Mouse (Mus musculus): ENCODE measurements around the gene Cpd.

The Cpd gene

DNA sequence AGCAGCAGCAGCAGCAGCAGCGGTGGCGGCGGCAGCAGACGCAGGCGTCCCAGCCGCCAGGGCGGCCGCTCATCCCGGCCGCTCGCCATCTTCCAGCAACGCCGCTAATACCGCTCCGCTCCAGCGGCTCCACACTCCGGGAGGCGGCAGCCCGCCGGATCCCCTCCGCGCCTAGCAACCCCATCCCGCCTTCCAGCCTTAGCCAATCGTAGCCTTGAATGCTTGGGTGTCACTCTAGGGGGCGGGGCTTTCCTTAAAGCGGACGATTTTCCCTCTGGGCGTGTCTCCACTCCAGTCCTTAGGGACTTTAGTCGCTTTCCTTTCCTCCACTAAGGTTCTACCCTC lies at the start of gene Cpd:
TSS of gene Cpd (minus strand) at position 141 of the 345 bp plus-strand sequence.
- peak; percentile 95 for DNase-seq

DNA sequence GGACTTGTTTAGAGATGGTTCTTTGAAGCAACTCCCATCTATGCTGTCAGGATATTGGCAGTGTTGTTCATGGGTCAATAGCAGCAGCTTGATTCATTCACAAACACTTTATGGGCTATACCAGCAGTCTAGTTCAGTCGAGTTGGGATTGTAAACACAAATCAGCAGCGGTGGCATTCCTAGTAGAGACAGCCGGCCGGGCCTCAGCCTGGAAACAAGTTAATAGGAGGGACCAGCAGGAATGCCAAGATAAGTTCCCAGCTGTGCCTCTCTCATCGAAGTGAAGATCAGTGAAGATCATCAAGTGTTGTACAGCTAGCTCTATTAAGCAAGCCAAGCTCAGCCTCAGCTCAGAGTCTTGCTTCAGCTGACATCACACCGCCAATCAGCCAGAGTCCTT lies 49.5 kb upstream of the Cpd start:
- no peak for DNase-seq

DNA sequence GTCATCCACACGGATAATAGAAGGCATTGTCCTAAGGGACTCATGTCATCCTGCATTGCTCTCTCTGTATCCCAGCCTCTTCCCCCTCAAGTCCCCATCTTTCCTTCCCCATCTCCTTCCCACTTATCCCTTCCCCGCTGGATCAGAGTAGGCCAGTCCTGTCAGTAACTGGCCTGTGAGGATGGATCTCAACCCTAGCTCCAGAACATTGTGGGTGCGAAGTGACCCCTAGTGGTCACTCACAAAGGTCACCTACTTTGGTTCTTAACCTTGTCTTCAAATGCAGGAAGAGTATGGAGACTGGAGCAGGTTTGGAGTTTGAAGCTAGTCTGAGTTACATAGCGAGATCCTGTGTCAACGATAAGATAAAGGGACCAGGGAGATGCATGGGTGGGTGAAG lies 47.4 kb upstream of the Cpd start:
- peak; percentile 55 for DNase-seq

DNA sequence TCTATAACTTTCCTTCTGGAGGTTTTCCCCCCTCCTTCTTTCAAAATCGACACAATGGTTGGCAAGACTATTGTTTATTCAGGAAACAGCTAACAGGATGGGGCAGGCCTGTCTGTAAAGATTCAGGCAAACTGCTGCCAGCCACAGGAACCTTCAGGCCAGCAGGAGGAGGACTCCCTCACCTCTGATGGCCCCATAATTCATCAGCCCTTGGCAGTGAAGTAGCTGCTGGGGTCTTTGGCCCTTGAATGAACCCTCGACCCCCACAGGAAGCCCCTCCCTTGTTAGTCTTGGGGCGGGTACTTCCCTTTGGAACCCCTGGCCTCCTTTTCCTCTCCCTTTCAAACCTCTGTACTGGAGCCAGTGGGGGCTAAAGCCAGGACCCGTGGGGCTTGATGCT lies 46.8 kb upstream of the Cpd start:
- peak; percentile 15 for DNase-seq

- no peak for DNase-seq
Measured at GRCm38 (mm10) chr11:76892972-76893371, 46.2 kb upstream of the Cpd start.

DNA sequence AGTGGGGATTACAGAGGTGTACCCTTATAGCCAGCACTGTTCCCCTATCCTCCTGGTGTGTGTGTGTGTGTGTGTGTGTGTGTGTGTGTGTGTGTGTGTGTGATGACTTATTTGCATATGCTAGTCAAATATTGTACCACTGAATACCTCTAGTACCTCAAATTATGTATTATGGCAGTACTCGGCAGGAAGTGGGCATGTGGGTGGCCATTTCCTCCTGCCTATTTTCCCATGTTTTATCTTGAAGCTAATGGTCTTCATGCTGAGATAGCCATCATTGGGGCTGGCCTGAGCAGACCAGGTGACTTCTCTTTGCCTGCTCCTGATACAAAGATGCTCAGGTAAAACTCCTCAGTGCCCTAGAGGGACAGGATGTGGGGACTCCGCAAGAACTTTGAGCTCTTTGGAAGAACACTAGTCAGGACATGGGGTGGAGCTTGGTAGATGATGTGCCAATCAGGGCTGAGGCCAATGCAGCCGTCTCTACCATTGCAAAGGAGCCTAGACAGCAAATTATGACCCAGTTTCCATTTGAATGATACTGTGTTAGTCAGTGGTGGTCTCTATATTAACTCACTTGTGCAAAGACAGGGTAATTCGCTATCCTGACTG lies 45.0 kb upstream of the Cpd start:
- no peak for DNase-seq

GRCm38 (mm10) chr11:76891171-76891570 lies 44.4 kb upstream of the Cpd start:
- DNase-seq: no peak

DNA sequence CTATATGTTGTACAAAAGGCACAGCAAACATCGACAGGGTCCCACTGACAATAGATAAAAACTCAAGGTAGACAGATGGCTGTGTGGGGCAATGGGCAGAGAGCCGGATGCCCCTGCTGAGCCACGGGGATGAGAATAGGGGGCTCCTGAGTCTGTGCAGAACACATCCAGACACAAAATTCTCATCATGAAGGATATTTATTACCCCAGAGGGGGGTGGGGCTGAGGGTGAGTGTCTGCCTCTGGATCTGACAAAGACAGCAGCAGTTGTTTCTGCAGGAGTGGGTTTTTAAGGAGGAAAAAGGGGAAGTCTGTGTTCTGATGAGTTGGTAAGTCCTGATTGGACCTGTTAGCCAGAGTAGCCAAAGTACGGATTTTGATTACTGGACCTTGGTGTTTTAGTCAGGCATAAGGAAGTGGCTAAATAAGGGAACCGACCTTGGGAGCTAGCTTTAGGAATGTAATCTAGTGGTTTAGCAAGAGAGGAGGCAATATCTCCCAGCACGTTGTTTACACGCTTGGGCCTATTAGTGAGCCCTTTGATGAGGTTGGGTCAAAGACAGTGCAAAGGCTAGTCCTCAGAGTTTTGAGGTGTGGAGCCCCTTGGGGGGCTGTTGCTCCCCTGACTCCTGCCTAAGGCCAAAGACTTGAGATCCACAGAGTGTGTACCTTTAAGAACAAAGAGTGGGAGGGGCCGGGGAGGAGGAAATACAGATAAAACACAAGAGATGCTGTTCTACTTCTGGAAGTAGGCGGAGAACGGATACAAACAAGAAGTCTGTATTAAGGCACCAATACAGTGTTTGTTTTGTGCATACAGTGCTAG lies 42.7 kb upstream of the Cpd start:
- DNase-seq: peak; percentile 18

GRCm38 (mm10) chr11:76884451-76884850 lies 37.6 kb upstream of the Cpd start:
- DNase-seq: no peak

DNA sequence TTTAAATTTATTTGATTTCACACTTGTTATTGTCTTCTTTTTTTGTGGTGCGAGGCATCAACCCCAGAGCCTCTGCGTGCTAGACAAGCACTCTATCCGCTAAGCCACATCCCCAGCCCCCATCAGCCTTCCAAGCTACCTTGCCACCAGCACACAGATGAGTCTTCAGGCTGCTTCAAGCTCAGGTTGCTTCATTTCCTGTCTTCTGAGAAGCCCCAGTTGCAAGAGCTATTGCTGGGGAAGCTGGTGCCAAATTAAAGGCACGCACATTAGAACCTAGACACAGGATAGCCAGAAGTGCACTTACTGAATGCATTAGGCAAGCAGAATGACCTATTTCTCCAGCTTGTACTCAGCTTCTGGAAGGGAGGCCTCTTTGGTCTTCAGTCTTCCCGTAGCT lies 33.0 kb upstream of the Cpd start:
- no peak for DNase-seq

DNA sequence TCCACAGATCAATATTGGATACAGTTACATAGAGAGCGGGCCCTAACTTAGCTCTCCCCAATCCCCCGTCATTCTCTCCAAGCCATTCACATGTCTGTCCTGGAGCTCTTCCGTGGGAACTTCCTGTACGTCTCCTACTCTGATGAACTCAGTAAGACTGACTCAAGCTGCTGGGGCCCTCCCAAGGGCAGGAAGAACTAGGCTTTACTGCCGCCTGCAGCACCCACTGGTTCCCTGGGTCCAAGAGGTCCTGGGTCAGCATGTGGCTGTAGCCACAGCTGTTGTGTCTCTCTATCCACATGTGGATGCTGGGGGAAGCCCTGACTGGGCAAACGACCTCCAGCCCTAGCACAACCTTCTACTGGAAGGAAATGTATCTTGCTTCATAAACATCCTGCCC lies 27.9 kb upstream of the Cpd start:
- no peak for DNase-seq

DNA sequence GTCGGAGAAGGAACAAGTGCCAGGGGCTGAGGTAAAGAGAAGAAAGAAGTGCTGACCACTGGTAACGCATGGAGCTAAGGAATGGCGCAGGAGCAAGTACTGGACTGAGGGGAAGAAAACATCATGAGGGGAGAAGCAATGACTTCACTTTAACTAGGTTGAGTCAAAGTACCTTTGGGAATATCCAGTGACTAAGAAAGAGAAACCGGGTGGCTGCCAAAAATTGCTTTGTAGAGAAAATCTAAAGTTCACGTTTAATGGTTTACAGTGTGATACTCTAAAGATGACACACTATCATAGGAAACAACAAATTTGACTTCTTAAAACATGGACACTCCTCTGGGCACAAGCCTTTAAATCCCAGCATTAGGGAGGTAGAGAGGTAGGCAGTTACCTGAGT lies 27.0 kb upstream of the Cpd start:
- DNase-seq: no peak

DNA sequence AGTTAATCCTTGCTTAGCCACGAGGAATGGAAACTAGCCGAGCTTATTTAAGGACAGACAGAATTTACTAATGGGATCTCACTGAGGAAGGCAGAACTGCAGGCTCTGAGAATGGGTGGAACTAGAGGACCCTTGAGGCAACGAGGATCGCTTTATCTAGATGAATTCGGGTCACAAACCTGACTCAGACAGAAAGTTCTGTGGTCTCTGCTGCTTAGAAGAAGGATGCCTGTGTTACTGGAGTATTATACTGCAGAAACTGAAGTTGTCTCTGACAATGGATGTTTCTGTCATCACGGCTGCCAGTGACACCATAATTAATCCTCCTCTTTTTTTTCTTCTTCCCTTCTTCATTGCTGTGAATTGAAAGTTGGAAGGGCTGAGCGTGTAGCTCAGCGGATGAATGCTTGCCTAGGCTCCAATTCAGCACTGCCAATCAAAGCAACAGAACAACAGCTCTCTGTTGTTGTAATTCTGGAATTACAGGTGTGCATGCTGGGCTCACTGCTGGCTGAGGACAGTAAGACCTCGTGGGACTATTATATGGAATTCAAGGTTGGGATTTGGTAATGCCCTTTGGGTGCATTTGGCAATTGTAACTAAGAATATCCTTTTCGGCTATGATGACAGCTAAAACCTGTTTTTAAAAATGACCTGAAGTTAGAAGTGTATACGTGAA lies 25.9 kb upstream of the Cpd start:
- no peak for DNase-seq

- no peak for DNase-seq
Measured at GRCm38 (mm10) chr11:76861185-76861584, 14.4 kb upstream of the Cpd start.

- DNase-seq: no peak
Measured at GRCm38 (mm10) chr11:76859261-76859660, 12.4 kb upstream of the Cpd start.

GRCm38 (mm10) chr11:76858781-76859180 lies 12.0 kb upstream of the Cpd start:
- no peak for DNase-seq

- DNase-seq: no peak
Measured at GRCm38 (mm10) chr11:76857111-76857510, 10.3 kb upstream of the Cpd start.

- DNase-seq: no peak
Measured at GRCm38 (mm10) chr11:76856601-76857000, 9.8 kb upstream of the Cpd start.

GRCm38 (mm10) chr11:76854475-76855341 lies 7.9 kb upstream of the Cpd start:
- DNase-seq: no peak

DNA sequence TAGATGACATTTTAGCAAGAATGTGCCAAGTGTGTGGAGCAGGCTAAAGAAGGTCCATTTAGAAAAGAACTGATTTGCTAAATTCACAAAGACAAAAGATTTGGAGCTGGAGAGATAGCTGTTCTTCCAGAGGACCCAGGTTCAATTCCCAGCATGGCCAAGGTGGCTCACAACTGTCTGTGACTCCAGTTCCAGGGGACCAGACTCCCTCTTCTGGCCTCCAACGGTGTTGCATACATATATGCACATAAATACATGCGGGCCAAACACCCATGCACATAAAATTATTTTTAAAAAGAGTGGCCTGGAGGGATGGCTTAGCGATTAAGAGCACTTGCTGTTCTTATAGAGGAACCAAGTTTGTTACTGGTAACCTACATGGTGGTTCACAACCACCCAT lies 4.7 kb upstream of the Cpd start:
- DNase-seq: no peak

DNA sequence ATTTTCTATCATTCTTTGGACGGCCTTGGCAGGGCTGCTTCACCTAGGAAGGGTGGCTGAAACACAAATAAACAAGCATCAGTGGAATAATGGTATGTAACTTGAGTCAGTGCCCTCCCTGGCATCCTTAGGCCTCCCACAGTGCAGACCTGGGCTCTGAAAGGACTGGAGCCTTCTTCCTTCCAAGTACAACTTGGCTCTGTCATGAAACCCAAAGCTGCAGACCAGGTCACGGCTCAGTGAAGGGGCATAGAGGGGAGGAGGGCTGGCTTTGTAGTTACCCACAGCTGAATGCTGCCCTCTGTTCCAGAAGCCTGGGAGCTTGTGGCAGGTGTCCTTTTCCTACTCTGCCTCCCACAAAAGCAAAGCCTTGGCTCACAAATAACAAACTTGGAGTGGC lies 2.8 kb upstream of the Cpd start:
- DNase-seq: no peak

- DNase-seq: no peak
Measured at GRCm38 (mm10) chr11:76848081-76848480, 1.3 kb upstream of the Cpd start.

GRCm38 (mm10) chr11:76847354-76847753 lies 536 bp upstream of the Cpd start:
- no peak for DNase-seq

Measured in liver (tissue).